Mouse (Mus musculus) intestine, postnatal 0 days (tissue): ENCODE measurements around the gene Ankrd24. TPM values are rescaled to one million over a fixed set of nuclear protein-coding genes. Genes with fewer than 3 reads are reported as not detected.

Experiments used
- ATAC-seq: fragments of 200-750 bp; cut with Nextera tagmentation; 2 replicates; pipeline ENCODE4 v1.8.0; 2017; ENCODE audit warnings: mild to moderate bottlenecking, moderate TSS enrichment, moderate library complexity
- H3K27ac ChIP-seq: fragments of 300-500 bp; sonication (generic); 2 replicates; pipeline ENCODE4 v1.5.1; 2014; ENCODE audit warnings: mild to moderate bottlenecking, low read depth, low read length, moderate library complexity
- H3K27me3 ChIP-seq: fragments of 300-500 bp; sonication (generic); replicated peaks from 2 replicates; pipeline ENCODE4 v1.6.1; 2014; ENCODE audit warnings: low read length, mixed read lengths; ENCODE audit not compliant: control insufficient read depth, insufficient read depth
- H3K36me3 ChIP-seq: fragments of 300-500 bp; sonication (generic); 2 replicates; pipeline ENCODE4 v1.6.1; 2014; ENCODE audit warnings: mild to moderate bottlenecking, moderate library complexity; ENCODE audit not compliant: control insufficient read depth, insufficient read depth
- H3K4me1 ChIP-seq: fragments of 300-500 bp; sonication (generic); replicated peaks from 2 replicates; pipeline ENCODE4 v1.6.1; 2014; ENCODE audit warnings: antibody characterized with exemption, low read length, mixed read lengths; ENCODE audit not compliant: control insufficient read depth, insufficient read depth
- H3K4me2 ChIP-seq: fragments of 300-500 bp; sonication (generic); replicated peaks from 2 replicates; pipeline ENCODE4 v1.6.1; 2014; ENCODE audit warnings: low read depth, mild to moderate bottlenecking, moderate library complexity
- H3K4me3 ChIP-seq: fragments of 300-500 bp; sonication (generic); 2 replicates; pipeline ENCODE4 v1.5.1; 2014; ENCODE audit warnings: low read depth, low read length
- H3K9ac ChIP-seq: fragments of 300-500 bp; sonication (generic); 2 replicates; pipeline ENCODE4 v1.6.1; 2014; ENCODE audit warnings: mild to moderate bottlenecking, low read depth, low read length
- H3K9me3 ChIP-seq: fragments of 300-500 bp; sonication (generic); 2 replicates; pipeline ENCODE4 v1.6.1; 2016; ENCODE audit warnings: mixed run types; ENCODE audit not compliant: control insufficient read depth
- CTCF ChIP-seq: sonication (generic); IDR thresholded peaks from 2 replicates; pipeline ENCODE4 v1.5.1; 2016; ENCODE audit warnings: low read depth, mild to moderate bottlenecking, control low read depth, antibody characterized with exemption, moderate library complexity
- WGBS: fragments of 180-500 bp; shearing (Covaris S2); extraction: QIAGEN DNeasy Blood & Tissue Kit; methylation state at CpG from one replicate; pipeline ENCODE4 v1.1.7; 2014; 5-methylcytosine and 5-hydroxymethylcytosine counted together
- polyA plus RNA-seq: library from polyadenylated mRNA; unstranded; fragments of >200 nt; fragmentation: Nextera tagmentation; extraction: Ambion mirVana; gene quantifications from 2 replicates; pipeline ENCODE4 v1.2.1, GENCODE M21; 2015

The Ankrd24 gene
- polyA plus RNA-seq, 1 experiment from 2014 or later: 4.2 TPM

DNA sequence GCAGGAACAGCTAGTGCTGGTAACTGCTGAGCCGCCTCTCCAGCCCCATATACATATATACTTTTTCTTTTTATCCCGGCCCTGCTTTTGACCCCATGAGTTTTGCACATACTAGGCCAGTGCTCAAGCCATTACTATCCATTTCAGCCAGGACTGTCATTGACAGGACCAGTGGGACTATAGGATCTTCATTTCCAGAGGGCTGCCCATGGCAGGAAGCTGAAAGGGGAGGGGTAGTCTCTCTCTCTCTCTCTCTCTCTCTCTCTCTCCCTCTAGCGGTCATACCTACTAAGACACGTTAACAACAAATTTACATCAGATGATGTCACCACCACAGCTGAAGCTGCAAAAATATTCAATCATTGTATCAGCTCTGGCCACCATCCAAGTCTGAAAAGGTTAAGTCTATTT, 25.6 kb upstream of the Ankrd24 start:
- Histone ChIP-seq H3K27me3 (no peaks in the 10 kb centered on the region), H3K36me3 (no peaks in the 10 kb centered on the region), H3K4me3 (no peak overlapping the region), H3K4me1 (peaks cover 17% of the 10 kb centered on the region), H3K27ac (no peak overlapping the region), H3K9me3 (no peaks in the 10 kb centered on the region), H3K9ac (no peak overlapping the region), H3K4me2 (no peak overlapping the region)
- 24% methylated on average over 4 of the region's 4 CpGs for WGBS
- no peak for ATAC-seq
- TF ChIP-seq CTCF: peak; percentile 83

- 0 out of 2 replicates have a peak, but pooled peaks have one; percentile 0 for ATAC-seq
- Histone ChIP-seq H3K9ac (no peak overlapping the region), H3K36me3 (no peaks in the 10 kb centered on the region), H3K4me2 (peak overlapping the region; percentile 68), H3K4me3 (no peak overlapping the region), H3K9me3 (no peaks in the 10 kb centered on the region), H3K27ac (peak overlapping the region; percentile 28; the same call in 1 of the 2 replicates), H3K4me1 (peaks cover 17% of the 10 kb centered on the region), H3K27me3 (no peaks in the 10 kb centered on the region)
- no peak for TF ChIP-seq CTCF
- 69% methylated on average over 12 of the region's 12 CpGs for WGBS
Observed at GRCm38 (mm10) chr10:81604019-81604967, 24.0 kb upstream of the Ankrd24 start.

GRCm38 (mm10) chr10:81604968-81605665, 23.2 kb upstream of the Ankrd24 start:
- peak; percentile 31; the same call in 1 of the 2 replicates for ATAC-seq
- 20% methylated on average over 29 of the region's 29 CpGs for WGBS
- peak overlapping the region; percentile 68 for H3K4me2 ChIP-seq
- no peaks in the 10 kb centered on the region for H3K27me3 ChIP-seq
- H3K36me3 ChIP-seq: no peaks in the 10 kb centered on the region
- H3K27ac ChIP-seq: peak overlapping the region; percentile 71
- peak overlapping the region; percentile 28; the same call in 1 of the 2 replicates for H3K9ac ChIP-seq
- peak overlapping the region; percentile 45 for H3K4me3 ChIP-seq
- H3K4me1 ChIP-seq: peaks cover 17% of the 10 kb centered on the region
- no peaks in the 10 kb centered on the region for H3K9me3 ChIP-seq
- TF ChIP-seq CTCF: peak; percentile 94

- no peak for TF ChIP-seq CTCF
Observed at GRCm38 (mm10) chr10:81605666-81605973, 22.7 kb upstream of the Ankrd24 start.

GRCm38 (mm10) chr10:81605974-81606751, 22.2 kb upstream of the Ankrd24 start, which contains the start of gene BC025920:
BC025920 (plus strand) TSS chr10:81606270.
- peak; percentile 88 for ATAC-seq
- H3K27me3 ChIP-seq: no peaks in the 10 kb centered on the region
- peak within 1 kb of the TSS; percentile 89 for H3K27ac ChIP-seq
- peaks cover 3% of the 10 kb centered on the region; the same call in 1 of the 2 replicates for H3K9me3 ChIP-seq
- TF ChIP-seq CTCF: no peak
- peak within 1 kb of the TSS; percentile 28; the same call in 1 of the 2 replicates for H3K9ac ChIP-seq
- peaks cover 17% of the 10 kb centered on the region for H3K4me1 ChIP-seq
- no peaks in the 10 kb centered on the region for H3K36me3 ChIP-seq
- peak within 1 kb of the TSS; percentile 45 for H3K4me3 ChIP-seq
- peak within 1 kb of the TSS; percentile 75 for H3K4me2 ChIP-seq
- 1% methylated on average over 39 of the region's 39 CpGs for WGBS

More at GRCm38 (mm10) chr10:81605666-81605973, 22.7 kb upstream of the Ankrd24 start:
- Histone ChIP-seq H3K9ac (peak overlapping the region; percentile 28; the same call in 1 of the 2 replicates), H3K27me3 (no peaks in the 10 kb centered on the region), H3K27ac (peak overlapping the region; percentile 71), H3K4me3 (peak overlapping the region; percentile 45), H3K36me3 (no peaks in the 10 kb centered on the region), H3K9me3 (no peaks in the 10 kb centered on the region), H3K4me2 (peak overlapping the region; percentile 68), H3K4me1 (peaks cover 17% of the 10 kb centered on the region)
- peak; percentile 15 for ATAC-seq
- WGBS: under 1% methylated on average over 14 of the region's 14 CpGs
